Mouse (Mus musculus) urinary bladder, postnatal 4 days (tissue): ENCODE data around the gene Stard7.

Source experiments
- DNase-seq, 2 experiments: peaks; one replicate each; pipeline ENCODE4 v3.0.0; 2021 to 2022; ENCODE audit warnings: low spot score in 2 of 2

Stard7 gene

DNA sequence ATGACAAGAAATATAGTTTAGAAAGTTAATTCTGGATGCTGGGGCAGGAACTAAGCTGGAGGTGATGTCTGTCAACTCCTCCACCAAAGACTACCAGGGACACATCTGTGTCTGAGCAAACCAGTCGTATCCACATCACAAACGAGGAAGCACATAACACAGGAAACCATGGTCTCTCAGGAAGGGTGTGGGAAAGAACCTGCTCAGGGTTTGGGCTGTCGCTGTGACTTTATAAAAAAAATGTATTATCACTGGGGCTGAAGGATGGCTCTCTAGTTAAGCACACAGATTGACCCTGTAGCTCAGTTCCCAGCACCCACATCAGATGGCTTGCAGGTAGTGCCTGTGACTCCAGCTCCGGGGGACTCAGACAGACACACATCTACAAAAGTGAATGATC is 49.1 kb downstream of the Stard7 start:
- DNase-seq, result no peak

DNA sequence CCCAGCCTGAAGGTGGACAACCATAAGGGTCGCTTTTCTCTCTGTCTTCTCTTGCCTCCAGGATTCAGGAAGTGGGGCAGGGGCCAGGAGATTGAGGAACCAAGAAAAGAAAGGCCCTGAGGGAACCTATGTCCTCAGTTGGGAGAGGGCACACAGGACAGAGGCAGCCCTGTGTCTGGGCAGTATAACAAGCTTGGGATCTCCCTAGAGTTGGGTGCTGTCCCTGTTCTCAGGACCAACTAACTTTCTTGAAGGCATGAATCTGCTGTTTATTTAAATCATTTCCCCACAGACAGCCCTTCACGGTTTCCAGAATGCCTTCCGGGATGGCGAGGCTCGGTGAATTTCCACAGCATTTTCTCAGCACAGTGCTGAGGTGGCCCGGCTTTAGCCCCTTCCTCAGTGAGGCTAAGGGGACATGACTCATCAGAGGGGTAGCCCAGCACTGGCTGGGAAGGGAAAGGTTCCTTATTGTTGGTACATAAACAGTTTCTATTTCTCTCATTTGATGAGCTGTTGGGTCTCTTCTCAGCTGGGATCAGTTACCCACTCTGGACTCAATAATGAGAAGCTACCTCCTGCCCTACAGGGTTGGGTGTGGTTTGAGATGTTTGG is 52.8 kb downstream of the Stard7 start:
- DNase-seq, result no peak

DNA sequence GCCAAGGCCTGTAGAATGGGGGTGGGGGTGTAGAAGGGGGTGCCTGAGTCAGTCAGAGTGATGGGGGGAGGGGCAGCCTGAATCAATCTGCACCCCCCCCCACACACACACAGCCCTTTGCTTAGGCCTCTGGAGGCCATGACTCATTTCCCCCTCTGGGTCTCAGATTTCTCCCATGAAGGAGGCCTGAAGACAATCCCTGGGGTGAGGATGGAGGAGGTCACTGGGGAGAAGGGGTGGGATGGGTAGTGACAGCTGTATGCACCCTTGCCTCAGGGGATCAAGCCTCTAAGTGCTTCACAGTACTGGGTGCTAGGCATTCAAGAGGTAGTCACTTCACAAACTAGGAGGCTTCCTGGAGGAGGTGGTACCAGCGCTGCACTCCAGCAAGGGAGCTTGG is 53.6 kb downstream of the Stard7 start:
- DNase-seq, result no peak

DNA sequence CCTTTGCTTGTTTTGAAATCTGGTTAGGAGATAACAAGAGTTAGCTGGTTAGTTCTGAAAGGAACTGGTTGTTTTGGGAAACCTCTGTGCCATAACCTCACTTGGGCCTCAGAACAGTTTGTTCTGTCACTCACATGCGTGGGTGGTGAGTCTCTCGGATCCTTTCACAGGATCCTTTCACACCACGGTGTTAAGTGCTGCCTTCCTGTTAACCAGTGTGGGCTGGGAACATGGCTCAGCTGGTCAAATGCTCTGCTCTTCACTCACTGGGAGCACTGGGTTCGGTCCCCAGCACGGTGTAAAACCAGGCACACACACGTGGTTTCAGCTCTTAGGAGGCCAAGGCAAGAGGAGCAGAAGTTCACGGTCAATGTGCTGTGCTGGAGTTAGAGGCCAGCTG is 54.4 kb downstream of the Stard7 start:
- no peak for DNase-seq

DNA sequence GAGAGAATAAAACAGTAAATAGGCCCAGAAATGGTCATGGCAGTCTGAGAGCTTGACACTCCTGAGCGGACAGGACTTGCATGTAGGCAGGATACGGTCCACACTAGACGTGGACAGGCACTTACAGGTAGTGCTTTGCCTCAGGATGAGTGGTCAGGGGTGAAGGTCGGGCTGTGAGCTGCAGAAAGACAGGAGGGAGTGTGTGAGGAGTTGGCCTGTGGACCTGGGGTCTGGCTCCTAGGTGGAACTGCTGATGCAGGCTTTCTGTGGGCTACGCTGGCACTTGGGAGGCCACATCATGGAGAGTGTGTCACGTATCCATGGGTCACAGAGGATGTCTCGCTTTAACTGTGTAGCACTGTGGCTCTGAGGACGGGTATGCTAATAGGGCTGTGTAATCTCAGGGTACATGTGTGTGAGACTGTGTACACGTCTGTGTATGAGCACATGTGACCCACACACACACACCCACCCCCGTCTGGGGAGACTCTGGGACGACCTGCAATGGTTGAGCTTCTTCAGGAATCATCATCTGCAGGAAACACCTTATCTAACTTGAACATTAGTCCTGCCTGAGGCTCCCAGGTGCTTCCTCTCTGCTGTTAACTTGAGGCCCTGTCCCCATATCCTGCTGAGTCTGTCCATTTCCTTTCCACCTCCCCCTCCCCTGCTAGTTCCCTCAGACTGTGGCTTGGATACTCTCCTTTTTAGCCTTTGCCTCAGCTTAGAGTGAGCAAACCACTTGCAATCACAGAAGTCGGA is 58.3 kb downstream of the Stard7 start:
- DNase-seq, result no peak

DNA sequence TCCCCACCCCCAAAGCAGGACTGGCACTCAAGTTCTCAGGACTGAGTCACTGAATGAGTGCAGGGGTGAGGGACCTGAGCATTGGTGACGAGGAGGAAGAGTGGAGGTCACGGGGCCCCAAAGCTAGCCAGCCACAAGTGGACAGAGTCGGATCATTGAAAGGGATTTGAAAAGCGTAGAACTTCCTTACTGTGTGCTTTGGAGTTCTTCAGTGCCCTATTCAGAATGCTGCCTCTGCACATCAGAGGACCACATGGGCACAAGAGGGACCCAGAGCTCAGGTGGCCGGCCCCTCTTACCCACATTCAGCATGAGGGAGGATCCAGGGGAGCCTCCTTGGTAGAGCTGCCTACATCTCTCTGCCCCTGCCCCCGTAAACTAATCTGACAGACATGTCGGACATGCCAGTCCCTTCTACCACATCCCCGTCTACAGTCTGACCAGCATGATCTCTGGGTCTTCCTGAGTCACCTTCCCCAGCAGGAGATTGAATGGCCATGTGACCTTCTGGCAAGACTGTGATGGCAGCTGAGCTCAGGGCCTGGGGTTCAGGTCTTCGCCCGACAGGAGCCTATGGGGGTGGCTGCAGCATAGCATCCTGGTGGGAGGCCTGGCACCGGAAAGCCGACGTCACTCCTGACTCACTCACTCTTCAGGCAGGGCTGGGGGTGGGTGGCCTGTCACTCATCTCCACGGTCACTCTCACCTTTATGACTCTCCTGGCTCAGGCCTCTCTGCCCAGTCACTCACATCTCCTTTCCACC is 63.0 kb downstream of the Stard7 start:
- DNase-seq, result no peak

DNA sequence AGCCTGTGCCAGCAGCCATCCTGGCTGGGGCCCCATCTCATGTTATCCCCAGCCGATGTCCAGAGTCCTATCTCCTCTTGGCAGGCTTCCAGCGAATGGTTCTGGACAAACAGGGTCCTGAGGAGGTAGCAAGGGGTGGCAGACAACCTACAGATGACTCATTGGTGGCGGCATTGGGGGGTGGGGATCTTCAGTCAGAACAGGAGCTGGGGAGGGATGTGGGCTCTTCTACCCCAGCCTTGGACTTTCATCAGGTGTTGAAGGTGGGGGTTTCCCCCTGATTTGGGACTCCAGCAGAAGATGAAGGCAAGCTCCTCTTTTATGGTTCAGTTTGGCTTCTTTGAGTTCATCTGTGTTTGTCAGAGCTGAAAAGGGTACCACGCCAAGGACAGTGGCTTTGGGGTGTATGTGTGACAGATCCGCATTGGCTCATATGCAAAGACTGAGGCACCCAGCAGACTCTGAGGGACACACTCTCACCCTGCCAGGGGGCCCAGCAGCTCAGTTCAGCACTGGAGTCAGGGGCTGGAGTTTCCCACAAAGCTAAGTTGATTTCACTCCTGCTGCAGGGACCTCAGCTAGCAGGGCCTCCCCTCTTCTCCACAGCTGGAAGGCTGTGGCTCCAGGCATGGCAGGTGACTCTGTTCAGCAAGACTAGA is 64.1 kb downstream of the Stard7 start:
- no peak for DNase-seq

DNA sequence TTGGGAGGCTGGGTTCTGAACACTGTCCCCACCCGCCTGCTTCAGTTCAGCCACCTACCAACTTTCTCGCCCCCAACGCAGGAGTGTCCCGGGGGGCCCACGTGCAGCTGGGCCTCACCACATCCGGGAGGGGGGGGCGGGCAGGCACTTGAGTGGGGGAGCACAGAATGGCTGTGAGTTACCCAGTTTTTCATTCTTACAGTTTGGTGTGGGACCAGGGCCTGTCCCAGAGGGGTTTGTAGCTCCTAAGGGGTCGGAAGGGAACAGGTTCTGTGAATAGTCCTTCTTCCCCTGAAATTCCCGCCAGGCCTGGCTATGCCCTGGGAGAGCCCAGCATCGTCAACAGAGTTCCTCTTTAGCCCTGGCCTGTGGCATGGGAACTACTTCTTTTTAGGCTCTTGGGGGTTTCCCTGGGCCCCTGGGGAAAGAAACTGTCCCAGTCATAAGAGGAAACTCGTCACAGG is 65.1 kb downstream of the Stard7 start:
- DNase-seq, result no peak

DNA sequence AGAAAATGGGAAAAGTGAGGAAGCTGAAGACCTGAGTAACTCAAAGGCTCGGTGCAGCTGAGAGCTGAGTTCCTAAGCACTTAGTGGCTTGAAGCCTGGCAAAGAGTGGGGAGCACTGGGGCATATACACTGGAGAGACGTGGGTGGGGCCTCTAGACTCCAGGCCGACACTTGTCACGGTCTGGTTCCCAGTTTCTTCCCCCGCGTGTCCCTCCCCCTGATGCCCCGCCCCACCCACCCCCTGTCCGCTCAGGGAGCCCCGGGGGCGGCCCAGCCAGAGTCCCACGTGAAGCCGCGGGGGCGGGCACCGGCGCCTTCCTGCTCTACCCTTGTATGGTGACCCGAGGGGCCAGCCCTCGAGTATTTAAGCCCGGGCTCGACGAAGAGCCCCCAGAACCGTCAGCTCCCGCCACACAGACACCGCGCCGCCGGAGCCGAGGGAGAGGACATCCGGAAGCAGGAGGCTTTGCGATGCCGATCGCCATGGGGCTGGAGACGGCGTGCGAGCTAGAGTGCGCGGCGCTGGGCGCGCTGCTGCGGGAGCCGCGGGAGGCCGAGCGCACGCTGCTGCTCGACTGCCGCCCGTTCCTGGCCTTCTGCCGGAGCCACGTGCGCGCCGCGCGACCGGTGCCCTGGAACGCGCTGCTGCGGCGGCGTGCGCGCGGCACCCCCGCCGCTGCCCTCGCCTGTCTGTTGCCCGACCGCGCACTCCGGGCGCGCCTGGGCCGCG is 65.9 kb downstream of the Stard7 start, which contains the start of gene Dusp2:
TSS of gene Dusp2 (plus strand) at position 393 of the 730 bp plus-strand sequence.
- peak; percentile 69 to 76 for DNase-seq

DNA sequence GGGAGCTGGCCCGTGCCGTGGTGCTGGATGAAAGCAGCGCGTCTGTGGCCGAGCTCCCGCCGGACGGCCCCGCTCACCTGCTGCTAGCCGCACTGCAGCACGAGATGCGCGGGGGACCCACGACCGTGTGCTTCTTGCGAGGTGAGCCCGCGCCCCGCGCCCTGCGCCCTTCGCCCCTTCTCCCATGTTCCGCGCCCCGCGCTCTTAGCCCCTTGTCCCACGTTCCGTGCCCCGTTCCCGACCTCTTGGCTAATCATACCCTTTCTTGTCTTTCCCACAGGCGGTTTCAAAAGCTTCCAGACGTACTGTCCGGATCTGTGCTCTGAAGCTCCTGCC is 66.4 kb downstream of the Stard7 start:
- DNase-seq, result no peak

DNA sequence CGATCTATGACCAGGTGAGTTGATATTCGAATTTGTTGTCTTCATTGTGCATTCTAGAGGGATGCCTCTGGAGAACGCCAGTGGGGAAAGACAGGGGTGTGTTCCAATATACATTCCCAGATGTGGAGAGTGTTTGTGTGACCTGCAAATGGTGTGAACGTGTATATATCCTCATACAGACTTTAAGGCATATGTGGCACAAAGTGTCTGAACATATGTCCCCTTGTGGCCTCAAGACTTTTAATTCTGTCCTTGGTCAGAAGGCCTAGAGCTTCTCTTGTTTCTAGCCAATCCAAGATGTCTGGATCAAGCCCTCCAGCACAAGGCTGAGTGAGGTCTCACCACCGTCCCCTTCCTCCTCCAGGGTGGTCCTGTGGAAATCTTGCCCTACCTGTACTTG is 66.9 kb downstream of the Stard7 start:
- no peak for DNase-seq

DNA sequence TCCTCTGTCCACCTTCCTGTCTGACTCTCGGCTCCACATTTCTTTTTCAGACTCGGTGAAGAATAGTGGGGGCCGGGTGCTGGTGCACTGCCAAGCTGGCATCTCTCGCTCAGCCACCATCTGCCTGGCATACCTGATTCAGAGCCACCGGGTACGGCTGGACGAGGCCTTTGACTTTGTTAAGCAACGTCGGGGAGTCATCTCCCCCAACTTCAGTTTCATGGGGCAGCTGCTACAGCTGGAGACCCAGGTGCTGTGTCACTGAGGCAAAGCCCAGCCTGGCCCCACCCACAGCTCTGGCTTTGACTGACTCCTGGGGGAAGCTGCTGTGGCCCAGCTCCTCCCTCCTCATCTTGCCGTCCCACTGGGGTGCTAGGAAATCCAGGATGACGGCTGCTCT is 67.5 kb downstream of the Stard7 start:
- DNase-seq, result no peak

DNA sequence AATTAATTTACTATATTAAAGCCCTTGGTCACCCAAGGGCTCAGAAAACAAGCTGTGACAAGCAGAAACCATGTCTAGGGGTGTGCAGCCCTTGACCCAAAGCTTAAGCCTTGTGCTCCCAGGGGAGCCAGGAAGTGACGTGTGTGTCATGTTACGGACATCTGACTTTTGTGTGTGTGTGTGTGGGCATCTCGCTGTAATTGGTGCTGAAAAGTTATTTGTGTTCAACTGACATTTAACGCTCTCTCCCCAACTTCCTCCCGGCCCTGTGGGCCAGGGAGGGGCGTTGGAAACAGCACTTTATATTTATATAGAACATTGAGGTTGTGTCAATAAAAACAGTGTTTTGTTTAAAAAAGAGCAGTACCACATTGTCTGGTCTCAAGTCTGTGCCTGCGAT is 68.0 kb downstream of the Stard7 start:
- DNase-seq, result no peak

DNA sequence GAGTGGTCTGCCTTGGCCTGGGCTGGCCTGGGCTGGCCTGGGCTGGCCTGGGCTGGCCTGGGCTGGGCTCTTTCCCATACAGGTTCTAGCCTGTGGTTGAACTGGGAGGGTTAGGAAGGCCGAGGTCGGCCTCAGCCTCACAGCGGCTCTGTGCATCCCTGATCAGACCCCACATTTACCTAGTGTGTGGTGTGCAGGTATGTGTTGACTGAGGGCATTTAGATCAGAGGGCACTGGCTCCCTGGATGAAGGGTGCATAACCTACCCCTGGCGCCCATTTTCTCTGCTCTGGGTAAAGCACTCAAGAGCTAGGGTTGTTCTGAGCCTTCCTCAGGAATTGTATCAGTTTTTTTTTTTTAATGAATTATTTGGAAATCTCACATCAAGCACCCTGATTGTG is 68.4 kb downstream of the Stard7 start, which contains the start of gene Astl:
TSS of gene Astl (plus strand) at position 224 of the 400 bp plus-strand sequence.
- DNase-seq, result no peak

DNA sequence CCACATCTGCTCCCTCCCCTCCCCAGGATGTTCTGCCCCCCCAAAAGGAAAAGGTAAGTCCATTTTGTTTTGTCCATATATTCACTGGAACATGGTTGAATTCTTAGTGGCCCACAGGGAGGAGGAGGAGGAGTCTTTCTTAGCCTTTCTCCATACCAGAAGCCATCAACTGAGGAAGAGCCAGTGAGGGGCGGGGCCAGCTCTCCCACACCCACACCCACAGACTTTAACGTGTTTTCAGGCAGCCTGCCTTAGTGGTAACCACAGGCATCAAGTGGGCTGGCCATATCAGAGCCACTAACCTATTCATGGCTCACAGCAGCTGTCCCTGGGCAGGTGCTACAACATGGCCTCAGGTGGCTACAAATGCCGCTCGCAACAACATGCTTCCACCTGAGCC is 68.8 kb downstream of the Stard7 start:
- no peak for DNase-seq

DNA sequence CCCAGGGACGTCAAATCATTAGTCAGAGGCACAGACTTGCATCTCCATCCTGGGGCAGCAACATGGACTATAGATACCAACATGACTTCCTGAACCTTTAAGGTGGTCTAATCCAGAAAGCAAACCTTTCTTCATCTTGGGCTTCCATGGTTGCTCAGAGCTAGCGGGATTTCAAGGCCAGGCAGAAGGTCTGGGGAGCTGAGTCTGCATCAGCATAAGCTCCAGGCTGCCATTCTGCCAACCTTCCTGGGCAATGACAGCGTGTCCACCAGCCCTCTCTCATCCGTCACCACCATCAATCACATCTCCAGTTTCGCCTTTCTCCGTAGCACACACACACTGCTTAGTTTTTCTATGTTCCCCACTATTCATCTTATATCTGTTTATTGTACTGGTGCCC is 69.2 kb downstream of the Stard7 start:
- no peak for DNase-seq

DNA sequence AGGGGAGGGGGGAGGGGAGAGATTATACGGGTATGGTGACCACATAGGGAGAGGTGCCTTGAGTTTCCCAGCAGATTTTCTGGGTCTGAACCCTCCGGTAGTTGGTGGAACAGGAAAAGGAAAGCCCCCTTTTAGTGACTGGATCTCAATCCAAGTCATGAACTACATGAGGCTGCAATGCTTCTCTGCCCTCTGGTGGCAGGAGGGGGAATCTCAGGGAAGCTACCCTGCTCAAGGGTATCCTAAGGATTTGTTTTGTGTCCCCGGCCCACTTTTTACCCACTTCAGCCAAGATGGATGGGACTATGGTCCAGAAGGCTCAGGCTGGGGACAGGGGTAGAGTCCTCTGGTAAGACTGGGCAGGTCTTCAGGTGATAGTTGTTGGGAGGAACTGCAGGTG is 71.1 kb downstream of the Stard7 start:
- no peak for DNase-seq

DNA sequence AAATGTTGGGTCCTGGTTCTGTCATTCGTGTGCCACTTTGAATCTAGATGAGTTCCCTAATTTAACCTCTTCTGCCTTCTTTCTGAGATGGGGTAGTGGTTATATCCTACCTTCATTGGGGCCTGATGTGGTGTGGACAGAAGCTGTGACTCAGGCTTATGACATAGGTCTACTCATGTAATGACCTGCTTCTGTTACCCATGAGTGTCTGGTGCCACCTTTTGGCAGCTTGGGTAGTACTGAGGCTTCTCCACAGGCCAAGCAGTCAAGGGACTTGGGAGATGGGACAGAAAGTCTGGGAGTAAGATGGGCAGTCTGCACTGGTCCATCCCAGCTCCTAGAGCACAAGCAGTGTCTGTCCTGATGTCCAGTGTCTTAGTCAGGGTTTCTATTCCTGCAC is 76.3 kb downstream of the Stard7 start:
- DNase-seq, result no peak

DNA sequence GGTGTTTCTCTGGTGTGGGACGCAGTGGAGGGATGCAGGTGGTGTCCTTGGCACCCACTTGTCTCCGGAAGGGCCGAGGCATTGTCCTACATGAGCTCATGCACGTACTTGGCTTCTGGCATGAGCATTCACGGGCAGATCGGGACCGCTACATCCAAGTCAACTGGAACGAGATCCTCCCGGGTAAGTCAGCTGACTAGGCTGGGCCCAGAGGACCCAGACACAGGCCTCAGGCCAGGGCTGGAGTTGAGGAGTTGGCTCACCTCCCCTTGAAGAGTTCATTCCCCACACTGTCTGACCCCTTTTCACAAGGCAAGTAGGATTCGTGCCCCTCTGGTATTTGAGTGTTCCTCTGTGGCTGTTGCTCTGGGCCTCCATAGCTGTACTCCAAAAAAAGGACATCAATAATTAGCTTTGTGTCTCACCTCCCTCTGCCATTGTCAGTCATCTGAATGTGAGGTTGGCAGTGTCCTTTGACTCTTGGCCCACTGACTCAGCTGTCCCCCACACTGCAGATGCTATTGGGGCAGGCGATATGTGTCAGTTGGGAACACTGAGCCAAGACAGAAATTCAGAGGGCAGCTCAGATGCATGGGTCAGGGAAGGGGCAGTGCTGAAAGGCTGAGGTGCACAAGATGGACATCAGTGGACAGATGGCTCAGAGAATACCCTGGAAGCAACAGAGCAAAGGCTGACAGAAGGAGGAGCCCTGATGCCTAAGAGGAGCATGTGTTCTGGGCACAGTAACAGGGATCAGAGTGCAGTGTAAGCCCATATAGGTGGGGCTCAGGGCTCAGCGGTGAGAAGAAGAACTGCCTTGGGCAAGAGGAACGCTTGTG is 77.3 kb downstream of the Stard7 start:
- no peak for DNase-seq
